Mouse (Mus musculus): Measurements from ENCODE around the gene Lrrd1. TPM values are rescaled to one million over a fixed set of nuclear protein-coding genes. Genes with fewer than 3 reads are reported as not detected.
A peak's percentile ranks its signal among the peaks of the same experiment; 100 is the strongest.
"Not testable (repeated sequence)": the region's sequence is repeated elsewhere in the genome, so short reads cannot be mapped to it uniquely, and the experiment has no call there.

Lrrd1 gene
- polyA plus RNA-seq, 1 experiment from 2014 or later: not detected

GRCm38 (mm10) chr5:3872348-3872747 lies 27.4 kb downstream of the Lrrd1 start:
- no peak overlapping the region for H3K4me2 ChIP-seq
- 83% methylated on average over 1 of the region's 1 CpGs for WGBS
- ATAC-seq (replicated peaks; ENCODE audit: low FRiP score): no peak
- no peak overlapping the region for H3K9ac ChIP-seq
- no peak overlapping the region for H3K4me3 ChIP-seq (replicated peaks)
- H3K9me3 ChIP-seq (replicated peaks): no peaks in the 10 kb centered on the region
- no peaks in the 10 kb centered on the region for H3K4me1 ChIP-seq
- no peak overlapping the region for H3K27ac ChIP-seq
- no peaks in the 10 kb centered on the region for H3K27me3 ChIP-seq
- no peaks in the 10 kb centered on the region for H3K36me3 ChIP-seq

- Histone ChIP-seq H3K4me2 (no peak overlapping the region), H3K9me3 (replicated peaks) (no peaks in the 10 kb centered on the region), H3K4me1 (no peaks in the 10 kb centered on the region), H3K36me3 (no peaks in the 10 kb centered on the region), H3K4me3 (replicated peaks) (no peak overlapping the region), H3K27me3 (no peaks in the 10 kb centered on the region), H3K9ac (no peak overlapping the region), H3K27ac (no peak overlapping the region)
- ATAC-seq (replicated peaks; ENCODE audit: low FRiP score): no peak
- 88% methylated on average over 3 of the region's 3 CpGs for WGBS
Observed at GRCm38 (mm10) chr5:3873485-3873884, 28.5 kb downstream of the Lrrd1 start.

DNA sequence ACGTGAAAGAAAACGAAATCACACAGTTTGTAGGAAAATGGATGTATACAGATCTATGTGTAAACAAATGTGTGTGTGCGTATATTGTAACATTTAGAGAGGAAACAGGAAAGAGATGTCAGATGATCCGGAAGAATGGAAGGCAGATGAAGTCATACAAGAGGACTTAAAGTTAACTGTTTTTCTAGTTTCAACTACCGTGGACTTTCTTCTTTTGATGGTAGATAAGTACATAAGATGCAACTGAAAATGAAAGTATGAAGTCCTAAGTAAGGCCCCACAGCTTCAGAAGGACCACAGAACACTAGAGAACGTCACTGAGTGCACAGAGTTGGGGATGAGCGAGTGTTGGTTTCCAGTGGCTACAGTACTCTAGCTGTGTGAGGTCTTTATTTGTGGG lies 41.9 kb downstream of the Lrrd1 start:
- 88% methylated on average over 7 of the region's 7 CpGs for WGBS
- H3K9me3 ChIP-seq (replicated peaks); H3K9ac ChIP-seq; H3K4me3 ChIP-seq (replicated peaks); H3K4me2 ChIP-seq; H3K27ac ChIP-seq; H3K4me1 ChIP-seq; H3K36me3 ChIP-seq; H3K27me3 ChIP-seq; ATAC-seq (replicated peaks; ENCODE audit: low FRiP score): not testable (repeated sequence)

DNA sequence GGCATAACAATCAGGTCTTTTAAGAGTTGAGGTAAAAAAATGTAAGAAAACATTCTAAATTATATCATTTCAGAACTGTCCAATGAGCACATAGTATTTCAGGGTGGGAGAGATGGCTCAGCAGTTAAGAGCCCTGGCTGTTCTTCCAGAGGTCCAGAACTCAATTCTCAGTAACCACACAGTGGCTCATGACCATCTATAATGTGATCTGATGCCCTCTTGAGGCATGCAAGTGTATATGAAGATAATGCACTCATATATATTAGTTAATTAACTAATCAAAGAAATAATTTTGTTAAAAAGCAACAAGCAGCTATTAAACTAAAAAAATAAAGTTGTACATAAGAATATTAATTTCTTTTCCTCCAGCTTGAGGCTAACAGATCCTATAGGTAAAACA lies 44.2 kb downstream of the Lrrd1 start:
- Histone ChIP-seq H3K27me3 (no peaks in the 10 kb centered on the region), H3K4me3 (replicated peaks) (no peak overlapping the region), H3K27ac (no peak overlapping the region), H3K36me3 (no peaks in the 10 kb centered on the region), H3K4me1 (no peaks in the 10 kb centered on the region), H3K4me2 (no peak overlapping the region), H3K9ac (no peak overlapping the region), H3K9me3 (replicated peaks) (no peaks in the 10 kb centered on the region)
- ATAC-seq (replicated peaks; ENCODE audit: low FRiP score): no peak

DNA sequence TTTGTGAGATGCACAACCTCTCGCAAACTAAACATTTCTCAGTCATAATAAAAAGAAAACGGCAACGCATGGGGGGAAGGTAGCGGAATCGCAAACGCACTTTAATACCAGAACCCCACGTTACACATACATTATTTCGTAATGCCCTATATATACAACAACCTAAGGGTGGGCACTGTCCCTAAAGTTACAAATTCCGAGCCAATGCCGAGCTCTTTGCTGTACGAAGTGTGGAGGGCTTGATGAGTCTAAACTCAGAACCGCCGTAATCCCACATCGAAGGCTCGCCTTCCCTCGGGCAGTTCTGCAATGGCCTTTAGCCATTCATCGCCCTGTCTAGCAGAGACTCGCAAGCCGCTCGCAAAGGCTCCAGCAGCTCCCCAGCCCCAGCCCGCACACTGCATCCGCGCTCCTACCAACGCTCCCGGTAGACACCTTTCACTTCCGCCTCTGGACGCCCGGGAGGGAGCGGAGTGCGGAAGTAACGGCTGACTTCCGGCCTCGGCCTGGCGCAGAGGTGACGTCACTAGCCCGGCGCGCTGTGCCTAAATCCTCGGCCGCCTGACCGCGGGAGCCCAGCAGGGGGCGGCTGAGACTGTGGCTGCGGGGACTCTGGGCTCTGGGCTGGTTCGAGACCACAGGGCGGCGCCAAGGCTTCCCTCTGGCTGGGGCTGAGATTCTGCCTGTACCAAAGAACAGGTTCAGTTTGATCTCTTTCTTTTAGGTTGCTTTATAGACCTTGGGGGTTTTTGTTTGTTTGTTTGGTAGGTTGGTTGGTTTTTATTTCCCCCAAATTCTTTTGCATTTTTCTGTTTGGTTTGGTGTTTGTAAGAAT lies 48.7 kb downstream of the Lrrd1 start, which contains the start of gene Mterf1a:
TSS of gene Mterf1a (minus strand) at position 475 of the 835 bp plus-strand sequence.
- Histone ChIP-seq H3K9ac (peak within 1 kb of the TSS; percentile 38), H3K4me2 (peak within 1 kb of the TSS; percentile 66), H3K4me3 (replicated peaks) (peak within 1 kb of the TSS; percentile 49)
- not testable (repeated sequence) for H3K27me3 ChIP-seq; H3K36me3 ChIP-seq; H3K27ac ChIP-seq; H3K4me1 ChIP-seq; H3K9me3 ChIP-seq (replicated peaks)
- peak; percentile 99 for ATAC-seq (replicated peaks; ENCODE audit: low FRiP score)
- 6% methylated on average over 10 of the region's 47 CpGs for WGBS

DNA sequence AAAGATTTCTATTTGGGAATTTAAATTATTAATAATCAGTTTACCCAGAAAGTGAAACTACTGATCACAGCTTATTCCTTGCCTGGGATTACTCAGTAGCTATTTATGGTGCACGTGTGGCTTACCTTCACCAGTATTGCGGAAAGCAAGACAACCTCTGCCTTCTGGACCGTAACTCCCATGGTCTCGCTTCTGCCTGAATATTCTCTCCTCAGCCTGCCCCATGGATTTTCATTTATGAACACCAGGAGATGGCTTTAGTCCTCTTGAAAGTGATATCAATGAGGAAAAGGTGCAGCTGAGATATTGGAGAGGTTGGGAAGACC lies 49.3 kb downstream of the Lrrd1 start:
- H3K9me3 ChIP-seq (replicated peaks): not testable (repeated sequence)

GRCm38 (mm10) chr5:3905471-3905870 lies 60.5 kb downstream of the Lrrd1 start:
- Histone ChIP-seq H3K4me3 (replicated peaks) (no peak overlapping the region), H3K27me3 (no peaks in the 10 kb centered on the region), H3K9me3 (replicated peaks) (no peaks in the 10 kb centered on the region), H3K4me1 (no peaks in the 10 kb centered on the region), H3K9ac (no peak overlapping the region), H3K27ac (no peak overlapping the region), H3K4me2 (no peak overlapping the region), H3K36me3 (no peaks in the 10 kb centered on the region)
- no peak for ATAC-seq (replicated peaks; ENCODE audit: low FRiP score)
- 74% methylated on average over 2 of the region's 2 CpGs for WGBS

More for the DNA sequence above, 49.3 kb downstream of the Lrrd1 start:
- H3K4me3 ChIP-seq (replicated peaks): peak overlapping the region; percentile 28; the same call in 1 of the 2 replicates
- not testable (repeated sequence) for ATAC-seq (replicated peaks; ENCODE audit: low FRiP score); H3K9ac ChIP-seq; H3K27me3 ChIP-seq; H3K36me3 ChIP-seq; H3K4me2 ChIP-seq; H3K4me1 ChIP-seq; H3K27ac ChIP-seq
- 94% methylated on average over 4 of the region's 4 CpGs for WGBS

Other genes with a start within 250 kb of the Lrrd1 start
- 16.8 and 18.3 TPM in 2 replicates for gene Pex1, start 249.1 kb upstream of the Lrrd1 start, polyA plus RNA-seq (2015; fragmentation: Nextera tagmentation; extraction: Ambion mirVana)
- gene Rbm48, start 248.6 kb upstream of the Lrrd1 start, polyA plus RNA-seq (2015; fragmentation: Nextera tagmentation; extraction: Ambion mirVana): 14.1 and 15.1 TPM in 2 replicates
- not detected in 2 replicates for gene Tmbim7, start 194.0 kb upstream of the Lrrd1 start, polyA plus RNA-seq (2015; fragmentation: Nextera tagmentation; extraction: Ambion mirVana)
- gene Gatad1, start 188.0 kb upstream of the Lrrd1 start, polyA plus RNA-seq (2015; fragmentation: Nextera tagmentation; extraction: Ambion mirVana): 71.5 and 73.3 TPM in 2 replicates
- 11.9 and 12.3 TPM in 2 replicates for gene Ankib1, start 42.2 kb upstream of the Lrrd1 start, polyA plus RNA-seq (2015; fragmentation: Nextera tagmentation; extraction: Ambion mirVana)
- gene Krit1, start 42.0 kb upstream of the Lrrd1 start, polyA plus RNA-seq (2015; fragmentation: Nextera tagmentation; extraction: Ambion mirVana): 47.6 and 48.8 TPM in 2 replicates
- 7.8 and 9.9 TPM in 2 replicates for gene Mterf1a, start 48.8 kb downstream of the Lrrd1 start, polyA plus RNA-seq (2015; fragmentation: Nextera tagmentation; extraction: Ambion mirVana)
- gene Akap9, start 82.9 kb downstream of the Lrrd1 start, polyA plus RNA-seq (2015; fragmentation: Nextera tagmentation; extraction: Ambion mirVana): 124 and 126 TPM in 2 replicates